Mouse (Mus musculus): Measurements from ENCODE around the gene Rock2.

DNA sequence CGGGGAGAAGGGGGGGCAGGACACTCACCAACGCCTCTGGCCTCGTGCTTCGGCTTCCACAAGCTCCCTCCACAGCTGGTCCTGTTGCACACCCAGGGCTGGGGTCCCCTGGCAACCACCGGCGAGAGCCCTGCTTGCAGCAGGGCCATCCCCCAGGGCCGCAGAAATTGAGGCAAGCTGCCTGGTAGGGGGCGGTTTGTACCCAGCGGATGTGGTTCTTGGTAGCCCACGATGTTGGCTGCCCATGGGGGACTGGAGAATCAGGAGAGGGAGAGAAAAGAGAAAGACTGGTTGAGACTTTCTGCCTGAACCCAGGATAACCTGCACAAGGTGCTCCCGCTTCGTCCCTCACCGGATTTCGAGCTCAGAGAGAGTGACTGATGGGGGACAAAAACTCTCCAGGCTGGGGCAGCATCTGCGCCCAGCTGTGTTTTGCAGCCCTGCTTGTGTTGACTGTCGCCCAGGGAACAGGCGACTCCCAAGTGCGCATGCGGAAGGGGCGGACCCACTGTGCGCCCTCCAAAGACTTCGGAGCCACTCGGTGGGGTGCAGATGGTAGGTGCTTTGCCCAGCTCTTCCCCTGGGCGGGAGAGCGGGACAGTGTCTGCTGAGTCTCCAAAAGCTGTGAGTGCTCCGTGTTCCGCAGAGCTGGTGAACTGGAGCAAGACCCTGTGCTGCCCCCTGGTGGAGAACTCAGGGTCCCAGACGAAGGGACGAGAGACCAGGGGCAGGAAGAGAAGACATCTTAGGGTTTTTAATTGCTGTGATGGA is 116.6 kb downstream of the Rock2 start, which contains the start of gene 2410004P03Rik:
- TF ChIP-seq CTCF (IDR thresholded peaks at IDR 0.05; ENCODE audit: low read depth, low read length) = peak; percentile 90
- no peak for TF ChIP-seq EP300 (IDR thresholded peaks at IDR 0.05; ENCODE audit: insufficient read depth, low read depth, low read length)

Data from ES-Bruce4 (cell line).